Mouse (Mus musculus): ENCODE data around the gene Abcc9. TPM values are rescaled to one million over a fixed set of nuclear protein-coding genes. Genes with fewer than 3 reads are reported as not detected.

Abcc9 gene
- polyA plus RNA-seq, 1 experiment from 2014 or later: 2.4 TPM

DNA sequence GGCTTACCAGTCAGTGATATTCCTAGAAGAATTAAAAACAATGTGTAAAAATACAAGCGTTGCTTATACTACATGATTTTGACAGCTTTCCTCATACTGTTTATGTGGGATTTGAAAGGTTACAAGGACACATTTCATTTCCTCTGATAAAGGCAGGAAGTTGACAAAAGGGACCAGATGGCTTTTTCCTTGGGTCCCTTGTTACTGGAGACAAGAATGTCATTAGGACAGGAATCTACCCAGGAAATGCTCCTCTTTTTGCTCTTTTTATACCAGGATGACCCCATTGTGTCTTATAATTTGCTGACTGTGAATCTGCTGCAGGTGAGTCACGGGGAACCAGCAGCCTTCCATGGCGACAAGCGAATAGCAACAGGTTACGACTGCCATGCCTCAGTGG is 162.0 kb downstream of the Abcc9 start:
- H3K9ac ChIP-seq: no peak overlapping the region
- H3K36me3 ChIP-seq: no peaks in the 10 kb centered on the region
- H3K9me3 ChIP-seq (replicated peaks): no peaks in the 10 kb centered on the region
- H3K27me3 ChIP-seq (replicated peaks): no peaks in the 10 kb centered on the region
- no peaks in the 10 kb centered on the region for H3K4me1 ChIP-seq
- H3K4me3 ChIP-seq: no peak overlapping the region
- WGBS (ENCODE audit: insufficient replicate concordance): 62% methylated on average over 5 of the region's 5 CpGs
- no peak for ATAC-seq
- no peak overlapping the region for H3K27ac ChIP-seq
- H3K4me2 ChIP-seq: no peak overlapping the region

DNA sequence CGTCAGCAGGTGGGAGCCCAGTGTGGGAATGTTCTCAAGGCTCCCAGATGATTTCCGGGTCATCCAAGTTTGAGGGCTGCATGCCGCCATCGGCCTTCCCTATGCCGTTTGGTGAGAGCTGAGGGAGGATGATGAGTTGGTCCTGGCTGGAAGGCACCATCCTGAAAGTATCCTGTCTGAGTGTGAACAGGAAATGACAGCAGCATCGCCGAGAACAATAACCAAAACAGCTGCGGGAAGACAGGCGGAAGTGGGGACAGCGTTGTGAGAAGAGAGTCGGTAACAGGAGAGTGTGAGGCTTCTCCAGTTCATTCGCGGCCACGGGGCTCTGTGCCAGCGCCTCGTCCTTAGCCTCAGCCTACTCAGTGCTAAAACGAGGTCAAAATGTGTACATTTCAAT is 163.6 kb downstream of the Abcc9 start:
- ATAC-seq: no peak
- WGBS (ENCODE audit: insufficient replicate concordance): 41% methylated on average over 17 of the region's 17 CpGs
- no peak overlapping the region for H3K27ac ChIP-seq

More for the DNA sequence above, 163.6 kb downstream of the Abcc9 start:
- Histone ChIP-seq H3K36me3 (no peaks in the 10 kb centered on the region), H3K9me3 (replicated peaks) (no peaks in the 10 kb centered on the region), H3K4me1 (no peaks in the 10 kb centered on the region), H3K4me2 (no peak overlapping the region), H3K4me3 (no peak overlapping the region), H3K27me3 (replicated peaks) (no peaks in the 10 kb centered on the region), H3K9ac (no peak overlapping the region)

Other genes with a start within 250 kb of the Abcc9 start
- 34.4 and 36.7 TPM in 2 replicates for gene Gys2, start 229.2 kb downstream of the Abcc9 start, polyA plus RNA-seq (2016; fragmentation: Nextera tagmentation; extraction: Ambion mirVana)
- 61.7 and 63.3 TPM in 2 replicates for gene Ldhb, start 194.4 kb downstream of the Abcc9 start, polyA plus RNA-seq (2016; fragmentation: Nextera tagmentation; extraction: Ambion mirVana)
- 2.5 and 3.1 TPM in 2 replicates for gene Kcnj8, start 130.7 kb downstream of the Abcc9 start, polyA plus RNA-seq (2016; fragmentation: Nextera tagmentation; extraction: Ambion mirVana)
- 157 and 159 TPM in 2 replicates for gene Cmas, start 54.4 kb upstream of the Abcc9 start, polyA plus RNA-seq (2016; fragmentation: Nextera tagmentation; extraction: Ambion mirVana)
- gene Sult6b2, start 102.2 kb upstream of the Abcc9 start, polyA plus RNA-seq (2016; fragmentation: Nextera tagmentation; extraction: Ambion mirVana): 0.06 TPM in 1 of 2 replicates, not detected in the other

All from liver, embryonic 12.5 days (tissue).